Mouse (Mus musculus): ENCODE results near the gene Ccdc84.
"Not testable (repeated sequence)": the region's sequence is repeated elsewhere in the genome, so short reads cannot be mapped to it uniquely, and the experiment has no call there.

Ccdc84 gene

DNA sequence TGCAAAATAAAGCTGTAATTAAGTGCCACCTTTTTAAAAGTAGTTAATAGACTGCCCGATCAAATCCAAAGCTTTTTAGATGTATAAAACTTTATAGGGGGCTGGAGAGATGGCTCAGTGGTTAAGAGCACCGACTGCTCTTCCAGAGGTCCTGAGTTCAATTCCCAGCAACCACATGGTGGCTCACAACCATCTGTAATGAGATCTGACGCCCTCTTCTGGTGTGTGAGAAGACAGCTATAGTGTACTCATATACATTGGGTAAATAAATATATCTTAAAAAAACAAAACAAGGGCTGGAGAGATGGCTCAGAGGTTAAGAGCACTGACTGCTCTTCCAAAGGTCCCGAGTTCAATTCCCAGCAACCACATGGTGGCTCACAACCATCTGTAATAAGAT lies 56.4 kb downstream of the Ccdc84 start:
- DNase-seq (ENCODE audit: low spot score in 2 of 2) = not testable (repeated sequence)

DNA sequence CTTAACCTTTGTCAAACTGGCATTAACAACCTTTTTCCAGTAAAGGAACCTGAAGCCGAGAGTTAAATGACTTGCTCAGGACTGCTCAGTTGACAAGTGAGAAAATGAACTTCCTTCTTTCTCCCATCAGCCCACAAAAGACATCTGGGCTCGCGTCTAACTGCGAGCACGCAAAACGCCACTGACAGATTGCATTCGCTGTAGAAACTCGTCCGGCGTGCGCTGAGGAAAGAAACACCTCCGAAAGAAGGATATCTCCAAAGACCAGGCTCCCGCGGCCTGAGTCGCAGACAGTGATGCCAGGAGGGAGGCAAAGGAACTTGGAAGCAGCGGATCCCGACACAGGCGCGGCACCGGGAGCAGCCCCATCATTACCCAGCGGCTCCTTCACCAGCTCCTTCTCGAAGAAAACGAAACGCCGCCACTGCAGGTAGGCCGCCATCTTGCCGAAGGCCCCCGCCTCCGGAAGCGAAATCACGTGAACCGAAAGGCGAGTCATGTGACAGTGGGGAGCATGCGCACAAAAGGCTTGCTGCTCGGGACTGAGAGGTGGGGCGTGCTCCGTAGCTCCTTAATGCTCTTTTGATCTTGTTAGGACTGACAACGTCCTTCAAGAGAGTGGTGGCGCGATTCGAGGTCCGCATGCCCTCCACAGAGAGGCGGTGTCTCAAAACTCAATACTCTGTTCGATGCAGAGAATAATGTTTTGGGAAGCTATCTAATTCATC lies 57.0 kb downstream of the Ccdc84 start, which contains the start of gene Vps11:
Gene Vps11 (minus strand): TSS at position 481 of the 728 bp plus-strand sequence.
- DNase-seq (ENCODE audit: low spot score in 2 of 2) = peak; percentile 93 to 94

Data from frontal cortex, postnatal 36 days (tissue).